Mouse (Mus musculus): Measurements from ENCODE around the gene Trpc7. TPM values are rescaled to one million over a fixed set of nuclear protein-coding genes. Genes with fewer than 3 reads are reported as not detected.

The Trpc7 gene
- polyA plus RNA-seq, 1 experiment = 0.01 TPM

- H3K4me3 ChIP-seq (ENCODE audit: insufficient read depth, poor library complexity, severe bottlenecking) = no peak overlapping the region
Observed at GRCm38 (mm10) chr13:56806776-56807490, 88.9 kb downstream of the Trpc7 start.

DNA sequence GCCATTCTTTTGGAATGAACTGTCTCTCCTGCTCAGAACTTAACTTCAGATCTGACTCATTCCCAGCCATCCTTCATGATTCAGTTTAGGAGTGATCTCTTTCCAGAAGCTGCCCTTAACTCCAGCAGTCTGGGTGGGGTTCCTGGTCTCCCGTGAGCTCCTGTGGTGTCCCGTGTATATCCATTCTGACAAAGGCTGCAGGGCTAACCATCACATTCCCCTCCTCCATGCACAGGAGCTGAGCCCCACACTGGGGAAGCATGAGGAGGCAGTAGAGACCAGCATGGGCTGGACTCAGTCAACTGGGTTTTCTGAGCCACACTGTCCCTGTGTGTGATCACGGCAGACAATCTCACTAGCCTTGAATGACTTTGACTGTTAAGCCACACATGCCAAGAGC lies 90.7 kb downstream of the Trpc7 start:
- Histone ChIP-seq H3K4me3 (ENCODE audit: insufficient read depth, poor library complexity, severe bottlenecking) (no peak overlapping the region), H3ac (ENCODE audit: control insufficient read depth, insufficient read length, low read depth) (no peak overlapping the region), H3K27me3 (ENCODE audit: control insufficient read depth, insufficient read depth, insufficient read length) (peaks cover 23% of the 10 kb centered on the region), H3K79me3 (ENCODE audit: low read depth) (no peaks in the 10 kb centered on the region), H3K36me3 (ENCODE audit: control insufficient read depth, insufficient read depth) (no peaks in the 10 kb centered on the region), H3K79me2 (ENCODE audit: control insufficient read depth, insufficient read depth) (no peaks in the 10 kb centered on the region)
- TF ChIP-seq MAX (IDR thresholded peaks at IDR 0.05) = no peak
- no peak for TF ChIP-seq CTCF (IDR thresholded peaks at IDR 0.05; ENCODE audit: control insufficient read depth, insufficient read depth, insufficient read length)
- no peak for TF ChIP-seq MYOD1 (IDR thresholded peaks at IDR 0.05; ENCODE audit: control insufficient read depth, insufficient read length, low read depth)
- TF ChIP-seq CEBPB (IDR thresholded peaks at IDR 0.05; ENCODE audit: low read depth) = no peak

More at GRCm38 (mm10) chr13:56806776-56807490, 88.9 kb downstream of the Trpc7 start:
- Histone ChIP-seq H3K36me3 (ENCODE audit: control insufficient read depth, insufficient read depth) (no peaks in the 10 kb centered on the region), H3K79me3 (ENCODE audit: low read depth) (no peaks in the 10 kb centered on the region), H3ac (ENCODE audit: control insufficient read depth, insufficient read length, low read depth) (no peak overlapping the region), H3K27me3 (ENCODE audit: control insufficient read depth, insufficient read depth, insufficient read length) (peaks cover 34% of the 10 kb centered on the region), H3K79me2 (ENCODE audit: control insufficient read depth, insufficient read depth) (no peaks in the 10 kb centered on the region)
- no peak for TF ChIP-seq MYOD1 (IDR thresholded peaks at IDR 0.05; ENCODE audit: control insufficient read depth, insufficient read length, low read depth)
- TF ChIP-seq CEBPB (IDR thresholded peaks at IDR 0.05; ENCODE audit: low read depth) = no peak
- TF ChIP-seq FOSL1 (IDR thresholded peaks at IDR 0.05; ENCODE audit: insufficient read depth, low read length, poor library complexity, severe bottlenecking) = no peak
- TF ChIP-seq CTCF (IDR thresholded peaks at IDR 0.05; ENCODE audit: control insufficient read depth, insufficient read depth, insufficient read length) = peak; percentile 89
- TF ChIP-seq MYOG (IDR thresholded peaks at IDR 0.05; ENCODE audit: control insufficient read depth, extremely low read depth, insufficient read length) = no peak

GRCm38 (mm10) chr13:56797459-56797858 lies 98.3 kb downstream of the Trpc7 start:
- no peaks in the 10 kb centered on the region for H3K36me3 ChIP-seq (ENCODE audit: control insufficient read depth, insufficient read depth)
- TF ChIP-seq CTCF (IDR thresholded peaks at IDR 0.05; ENCODE audit: control insufficient read depth, insufficient read depth, insufficient read length) (no peak), USF1 (IDR thresholded peaks at IDR 0.05; ENCODE audit: low read depth) (no peak), FOSL1 (IDR thresholded peaks at IDR 0.05; ENCODE audit: insufficient read depth, low read length, poor library complexity, severe bottlenecking) (no peak), MYOG (IDR thresholded peaks at IDR 0.05; ENCODE audit: control insufficient read depth, extremely low read depth, insufficient read length) (no peak), MYOD1 (IDR thresholded peaks at IDR 0.05; ENCODE audit: control insufficient read depth, insufficient read length, low read depth) (no peak), MAX (IDR thresholded peaks at IDR 0.05) (no peak), CEBPB (IDR thresholded peaks at IDR 0.05; ENCODE audit: low read depth) (no peak)
- H3K79me2 ChIP-seq (ENCODE audit: control insufficient read depth, insufficient read depth) = no peaks in the 10 kb centered on the region
- H3K4me3 ChIP-seq (ENCODE audit: insufficient read depth, poor library complexity, severe bottlenecking) = no peak overlapping the region
- H3K79me3 ChIP-seq (ENCODE audit: low read depth) = no peaks in the 10 kb centered on the region
- peaks cover 12% of the 10 kb centered on the region for H3K27me3 ChIP-seq (ENCODE audit: control insufficient read depth, insufficient read depth, insufficient read length)
- no peak overlapping the region for H3ac ChIP-seq (ENCODE audit: control insufficient read depth, insufficient read length, low read depth)

DNA sequence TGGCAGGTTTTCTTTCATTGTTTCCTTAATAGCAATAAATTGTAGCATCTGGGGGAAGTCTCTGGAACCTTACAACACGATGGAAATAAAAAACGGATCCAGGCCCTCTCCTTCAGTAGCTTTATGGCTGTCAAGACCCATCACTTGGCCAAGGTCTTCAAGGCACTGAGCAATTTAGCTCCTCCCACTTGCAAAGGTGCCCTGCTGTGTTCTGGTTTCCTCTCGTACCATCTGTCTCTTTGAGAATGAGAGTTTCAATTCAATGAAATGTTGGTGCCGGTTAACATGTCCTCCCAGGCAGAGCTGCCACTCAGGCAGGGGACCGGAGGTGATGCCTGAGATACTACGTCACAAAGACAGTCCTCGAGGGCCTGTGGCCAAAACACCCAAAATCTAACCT lies 100.3 kb downstream of the Trpc7 start:
- TF ChIP-seq FOSL1 (IDR thresholded peaks at IDR 0.05; ENCODE audit: insufficient read depth, low read length, poor library complexity, severe bottlenecking) = no peak
- TF ChIP-seq MYOG (IDR thresholded peaks at IDR 0.05; ENCODE audit: control insufficient read depth, extremely low read depth, insufficient read length) = no peak
- no peak for TF ChIP-seq USF1 (IDR thresholded peaks at IDR 0.05; ENCODE audit: low read depth)
- TF ChIP-seq CEBPB (IDR thresholded peaks at IDR 0.05; ENCODE audit: low read depth) = no peak
- no peak for TF ChIP-seq MYOD1 (IDR thresholded peaks at IDR 0.05; ENCODE audit: control insufficient read depth, insufficient read length, low read depth)
- TF ChIP-seq MAX (IDR thresholded peaks at IDR 0.05) = no peak
- TF ChIP-seq CTCF (IDR thresholded peaks at IDR 0.05; ENCODE audit: control insufficient read depth, insufficient read depth, insufficient read length) = no peak
- Histone ChIP-seq H3ac (ENCODE audit: control insufficient read depth, insufficient read length, low read depth) (no peak overlapping the region), H3K4me3 (ENCODE audit: insufficient read depth, poor library complexity, severe bottlenecking) (no peak overlapping the region), H3K27me3 (ENCODE audit: control insufficient read depth, insufficient read depth, insufficient read length) (peaks cover 18% of the 10 kb centered on the region), H3K79me2 (ENCODE audit: control insufficient read depth, insufficient read depth) (no peaks in the 10 kb centered on the region), H3K79me3 (ENCODE audit: low read depth) (no peaks in the 10 kb centered on the region), H3K36me3 (ENCODE audit: control insufficient read depth, insufficient read depth) (no peaks in the 10 kb centered on the region)

DNA sequence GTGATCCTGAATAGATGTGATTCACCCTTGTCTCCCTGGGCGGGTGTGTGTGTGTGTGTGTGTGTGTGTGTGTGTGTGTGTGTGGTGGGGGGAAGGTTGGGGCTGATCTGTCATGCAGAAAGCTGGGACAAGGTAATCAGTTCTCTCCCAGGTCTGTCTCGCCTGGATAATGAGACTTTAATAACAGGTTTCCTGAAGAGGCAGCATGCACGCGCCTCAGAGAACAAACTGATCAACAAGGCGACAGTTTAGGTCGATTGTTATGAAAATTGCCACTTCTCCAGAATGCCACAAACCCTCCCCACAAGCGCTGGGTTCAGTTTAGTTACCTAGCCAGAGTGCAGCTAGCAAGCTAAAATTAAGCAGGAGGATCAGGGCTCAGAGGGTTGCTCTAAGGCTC lies 101.4 kb downstream of the Trpc7 start:
- Histone ChIP-seq H3K79me2 (ENCODE audit: control insufficient read depth, insufficient read depth) (no peaks in the 10 kb centered on the region), H3K4me3 (ENCODE audit: insufficient read depth, poor library complexity, severe bottlenecking) (no peak overlapping the region), H3K27me3 (ENCODE audit: control insufficient read depth, insufficient read depth, insufficient read length) (peaks cover 18% of the 10 kb centered on the region), H3ac (ENCODE audit: control insufficient read depth, insufficient read length, low read depth) (no peak overlapping the region), H3K36me3 (ENCODE audit: control insufficient read depth, insufficient read depth) (no peaks in the 10 kb centered on the region), H3K79me3 (ENCODE audit: low read depth) (no peaks in the 10 kb centered on the region)
- TF ChIP-seq CTCF (IDR thresholded peaks at IDR 0.05; ENCODE audit: control insufficient read depth, insufficient read depth, insufficient read length) (no peak), MYOG (IDR thresholded peaks at IDR 0.05; ENCODE audit: control insufficient read depth, extremely low read depth, insufficient read length) (no peak), CEBPB (IDR thresholded peaks at IDR 0.05; ENCODE audit: low read depth) (no peak), MYOD1 (IDR thresholded peaks at IDR 0.05; ENCODE audit: control insufficient read depth, insufficient read length, low read depth) (no peak)

DNA sequence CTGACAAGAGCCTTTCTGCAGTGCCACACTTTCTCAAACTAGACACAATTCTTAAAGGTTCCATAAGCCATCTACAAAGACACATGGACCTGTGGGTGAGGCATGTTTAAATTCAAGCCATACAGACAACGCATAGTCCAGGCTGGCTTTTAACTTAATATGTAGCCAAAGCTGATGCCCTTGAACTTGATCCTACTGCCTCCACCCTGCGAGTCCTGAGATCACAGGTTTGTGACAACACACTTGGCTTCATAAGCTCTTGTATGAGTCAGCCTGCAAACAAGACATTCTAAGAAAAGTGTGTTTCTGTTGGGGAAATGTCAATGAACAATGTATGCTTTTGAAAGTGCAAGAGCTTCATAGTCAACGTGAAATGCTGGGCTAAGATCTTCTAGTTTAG lies 102.9 kb downstream of the Trpc7 start:
- TF ChIP-seq FOSL1 (IDR thresholded peaks at IDR 0.05; ENCODE audit: insufficient read depth, low read length, poor library complexity, severe bottlenecking) = no peak
- H3K4me3 ChIP-seq (ENCODE audit: insufficient read depth, poor library complexity, severe bottlenecking) = no peak overlapping the region
- H3K79me2 ChIP-seq (ENCODE audit: control insufficient read depth, insufficient read depth) = no peaks in the 10 kb centered on the region
- H3K36me3 ChIP-seq (ENCODE audit: control insufficient read depth, insufficient read depth) = no peaks in the 10 kb centered on the region
- peaks cover 18% of the 10 kb centered on the region for H3K27me3 ChIP-seq (ENCODE audit: control insufficient read depth, insufficient read depth, insufficient read length)
- H3K79me3 ChIP-seq (ENCODE audit: low read depth) = no peaks in the 10 kb centered on the region
- no peak overlapping the region for H3ac ChIP-seq (ENCODE audit: control insufficient read depth, insufficient read length, low read depth)
